Mouse (Mus musculus): ENCODE measurements at regions not wholly inside any gene's neighbourhood (a gene's known extent, or its start where the extent isn't known, plus 50 kb on each side); places are given as distances from the start of the nearest gene placed in this dataset.

GRCm38 (mm10) chr16:91970461-91970860 lies 87.6 kb upstream of the Mrps6 start:
- no peak for DNase-seq

- DNase-seq = no peak
These were observed 84.9 kb upstream of the Mrps6 start for GRCm38 (mm10) chr16:91973183-91973582.

GRCm38 (mm10) chr16:91976194-91976805 lies 81.8 kb upstream of the Mrps6 start:
- DNase-seq = no peak

- DNase-seq = no peak
These were observed 79.6 kb upstream of the Mrps6 start for GRCm38 (mm10) chr16:91978423-91978822.

GRCm38 (mm10) chr16:91978846-91979245 lies 79.2 kb upstream of the Mrps6 start:
- DNase-seq = no peak

- no peak for DNase-seq
These were observed 77.6 kb upstream of the Mrps6 start for GRCm38 (mm10) chr16:91980482-91980881.

- no peak for DNase-seq
These were observed 72.9 kb upstream of the Mrps6 start for GRCm38 (mm10) chr16:91985211-91985610.

- no peak for DNase-seq
These were observed 68.7 kb upstream of the Mrps6 start for GRCm38 (mm10) chr16:91989332-91989731.

- DNase-seq = peak; percentile 16 to 29
These were observed 62.4 kb upstream of the Mrps6 start for GRCm38 (mm10) chr16:91995459-91996190.

GRCm38 (mm10) chr16:92007351-92007750 lies 50.7 kb upstream of the Mrps6 start:
- no peak for DNase-seq
